Mouse (Mus musculus): ENCODE data around the gene Wipi1. TPM values are rescaled to one million over a fixed set of nuclear protein-coding genes. Genes with fewer than 3 reads are reported as not detected.

Wipi1 gene
- polyA plus RNA-seq, 1 experiment = 7.4 TPM

DNA sequence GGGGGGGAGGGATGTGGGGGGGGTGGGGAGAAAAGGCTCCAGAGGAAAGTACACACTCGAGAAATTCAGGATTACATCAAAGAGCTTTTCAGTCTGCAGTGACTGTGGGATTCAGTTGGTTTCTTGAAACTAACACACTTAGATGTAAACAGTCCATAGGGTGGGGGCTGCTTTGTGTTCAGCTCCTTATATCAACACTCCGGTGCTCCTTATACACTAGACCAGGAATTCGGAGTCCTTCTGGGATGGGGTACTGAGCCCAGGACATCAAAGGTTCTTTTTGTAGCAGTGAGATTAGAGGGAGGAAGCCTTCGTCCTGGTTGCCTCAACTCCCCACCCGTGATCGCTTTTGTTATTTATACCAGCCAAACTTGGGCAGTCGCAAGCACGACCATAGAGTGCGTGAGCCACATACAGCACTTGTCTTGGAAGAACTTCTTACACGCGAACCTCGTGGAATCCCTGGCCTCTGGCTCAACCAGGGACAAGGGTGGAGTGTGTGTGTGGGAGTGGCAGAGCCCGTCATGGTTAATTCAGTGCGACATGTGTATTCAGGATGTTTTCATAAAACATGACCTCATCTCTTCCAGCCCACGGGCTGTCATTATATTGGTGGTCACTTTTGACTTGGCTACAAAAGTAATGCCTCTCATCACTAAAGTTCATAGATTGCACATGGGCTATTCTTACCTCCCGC, 65.3 kb downstream of the Wipi1 start:
- DNase-seq (ENCODE audit: low read depth, low spot score) = no peak
- 58% methylated on average over 16 of the region's 16 CpGs for WGBS

GRCm38 (mm10) chr11:109545700-109546143, 66.0 kb downstream of the Wipi1 start:
- WGBS = 28% methylated on average over 12 of the region's 12 CpGs
- no peak for DNase-seq (ENCODE audit: low read depth, low spot score)

DNA sequence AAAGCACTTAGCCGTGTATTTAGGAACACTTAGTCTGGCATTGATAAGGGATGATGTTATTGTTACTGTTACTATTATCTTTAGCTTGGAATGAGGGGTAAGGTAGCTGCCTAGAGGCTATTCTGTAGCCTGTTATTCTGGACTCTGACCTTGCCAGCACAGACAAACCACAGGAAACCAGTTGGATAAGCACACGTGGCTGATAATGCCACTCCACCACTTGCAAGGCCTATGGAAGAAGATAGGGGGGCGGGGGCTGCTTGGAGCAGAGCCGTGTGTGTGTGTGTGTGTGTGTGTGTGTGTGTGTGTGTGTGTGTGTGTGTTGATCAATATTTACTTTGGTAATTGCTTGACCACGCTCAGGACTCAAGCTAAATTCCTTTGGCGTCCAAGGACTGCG, 66.5 kb downstream of the Wipi1 start:
- 31% methylated on average over 7 of the region's 7 CpGs for WGBS
- DNase-seq (ENCODE audit: low read depth, low spot score) = no peak

DNA sequence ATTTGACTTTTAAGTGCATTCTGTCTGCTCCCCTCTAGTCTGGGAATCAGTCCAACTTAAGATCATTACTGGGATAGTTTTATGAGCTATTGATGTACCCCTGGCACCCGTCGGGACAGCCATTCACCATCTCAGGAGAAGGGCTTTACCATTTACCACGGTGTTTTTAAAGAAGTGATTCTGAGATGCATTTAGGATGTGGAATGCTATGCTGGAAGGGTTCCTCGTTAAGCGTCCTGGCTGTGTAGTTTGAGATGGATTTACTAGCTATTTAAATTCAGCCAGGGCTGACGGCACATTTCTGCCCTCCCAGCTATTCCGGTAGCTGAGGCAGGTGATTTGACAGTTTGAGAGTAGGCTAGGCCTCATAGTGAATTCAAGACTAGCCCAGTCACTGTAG, 67.3 kb downstream of the Wipi1 start:
- DNase-seq (ENCODE audit: low read depth, low spot score) = no peak
- 43% methylated on average over 7 of the region's 7 CpGs for WGBS

- no peak for DNase-seq (ENCODE audit: low read depth, low spot score)
- WGBS = 90% methylated on average over 9 of the region's 9 CpGs
Observed at GRCm38 (mm10) chr11:109543466-109543865, 68.3 kb downstream of the Wipi1 start.

GRCm38 (mm10) chr11:109539290-109539689, 72.5 kb downstream of the Wipi1 start:
- 70% methylated on average over 6 of the region's 6 CpGs for WGBS
- DNase-seq (ENCODE audit: low read depth, low spot score) = no peak

DNA sequence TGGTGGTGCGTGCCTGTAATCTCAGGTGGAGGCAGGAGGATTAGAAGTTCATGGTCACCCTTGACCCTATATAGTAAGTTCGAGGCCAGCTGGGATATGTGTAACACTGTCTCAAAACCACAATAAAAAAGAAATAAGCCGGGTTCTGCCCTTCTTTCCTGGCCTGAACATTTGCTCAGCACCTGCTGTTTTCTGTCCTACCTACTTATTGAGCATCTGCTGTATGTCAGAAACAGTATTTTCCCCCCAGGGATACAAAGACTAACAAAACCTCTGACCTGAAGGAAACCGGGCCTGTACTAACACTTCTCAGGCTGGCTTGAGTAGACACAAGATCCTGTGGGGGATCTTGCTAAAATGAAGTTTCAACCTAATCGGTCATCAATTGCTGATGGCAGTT, 74.8 kb downstream of the Wipi1 start:
- 70% methylated on average over 5 of the region's 5 CpGs for WGBS
- no peak for DNase-seq (ENCODE audit: low read depth, low spot score)

- no peak for DNase-seq (ENCODE audit: low read depth, low spot score)
- 91% methylated on average over 6 of the region's 6 CpGs for WGBS
Observed at GRCm38 (mm10) chr11:109535966-109536365, 75.8 kb downstream of the Wipi1 start.

- no peak for DNase-seq (ENCODE audit: low read depth, low spot score)
- 90% methylated on average over 4 of the region's 4 CpGs for WGBS
Observed at GRCm38 (mm10) chr11:109530030-109530429, 81.7 kb downstream of the Wipi1 start.

DNA sequence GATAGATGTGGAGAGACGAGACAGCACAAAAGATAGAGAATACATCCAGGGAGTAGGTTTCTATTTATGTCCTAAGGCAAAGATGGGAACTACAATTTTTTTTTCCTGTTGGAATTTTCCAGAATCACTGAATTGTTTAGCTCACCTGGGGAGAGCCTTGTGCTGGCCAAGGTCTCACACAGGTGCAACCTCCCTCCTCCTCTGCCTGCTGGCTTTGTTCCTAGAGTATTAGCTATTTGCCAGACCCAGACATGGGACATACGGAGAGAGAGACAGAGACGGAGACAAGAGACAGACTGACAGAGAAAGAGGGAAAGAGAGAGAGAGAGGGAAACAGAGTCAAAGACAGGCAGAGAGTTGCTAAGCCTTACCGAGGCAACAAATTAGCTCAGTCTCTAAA, 86.2 kb downstream of the Wipi1 start:
- 95% methylated on average over 4 of the region's 4 CpGs for WGBS
- no peak for DNase-seq (ENCODE audit: low read depth, low spot score)

DNA sequence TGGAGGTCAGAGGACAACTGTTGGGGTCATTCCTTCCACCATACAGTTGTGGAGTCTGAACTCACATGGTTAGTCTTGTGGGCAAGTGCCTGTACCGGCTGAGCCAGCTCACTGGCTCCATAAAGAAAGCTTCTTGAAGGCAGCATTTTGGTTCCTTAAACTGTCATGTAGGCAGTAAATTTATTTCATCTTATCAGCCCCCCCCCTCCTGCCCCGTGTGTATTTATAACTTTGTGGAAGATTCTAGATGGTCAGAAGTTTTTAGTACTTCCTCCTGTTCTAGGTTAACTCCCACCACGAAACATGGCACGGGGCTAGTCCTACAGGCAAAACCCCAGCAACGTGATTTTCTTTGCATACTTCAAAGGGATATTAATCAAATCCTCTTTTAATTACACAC, 86.9 kb downstream of the Wipi1 start:
- DNase-seq (ENCODE audit: low read depth, low spot score) = no peak
- 78% methylated on average over 5 of the region's 5 CpGs for WGBS

Other genes starting within 250 kb of the Wipi1 start
- gene Gna13, start 249.1 kb downstream of the Wipi1 start, polyA plus RNA-seq (2012; rRNA removed) = 29.9 and 50.5 TPM in 2 replicates
- not detected in 2 replicates for gene 9930022D16Rik, start 198.1 kb downstream of the Wipi1 start, polyA plus RNA-seq (2012; rRNA removed)
- gene Amz2, start 186.0 kb downstream of the Wipi1 start, polyA plus RNA-seq (2012; rRNA removed) = 26.4 and 28.0 TPM in 2 replicates
- gene Arsg, start 138.6 kb downstream of the Wipi1 start, polyA plus RNA-seq (2012; rRNA removed) = 2.3 and 3.2 TPM in 2 replicates
- gene Slc16a6, start 138.4 kb downstream of the Wipi1 start, polyA plus RNA-seq (2012; rRNA removed) = 2.6 and 2.9 TPM in 2 replicates
- 43.8 and 53.0 TPM in 2 replicates for gene Prkar1a, start 37.4 kb upstream of the Wipi1 start, polyA plus RNA-seq (2012; rRNA removed)
- gene Fam20a, start 110.3 kb upstream of the Wipi1 start, polyA plus RNA-seq (2012; rRNA removed) = 16.3 and 22.0 TPM in 2 replicates
- 0.06 TPM in 1 of 2 replicates, not detected in the other for gene 1700012B07Rik, start 216.1 kb upstream of the Wipi1 start, polyA plus RNA-seq (2012; rRNA removed)